Mouse (Mus musculus) frontal cortex, postnatal 10 days (tissue): ENCODE results near the gene Gm10719.
"Not testable (repeated sequence)": the region's sequence is repeated elsewhere in the genome, so short reads cannot be mapped to it uniquely, and the experiment has no call there.

ENCODE experiments used
- DNase-seq, 2 experiments: peaks; one replicate each; pipeline ENCODE4 v3.0.0; 2022; ENCODE audit warnings: low spot score in 2 of 2, mixed read lengths in 1 of 2

The Gm10719 gene

DNA sequence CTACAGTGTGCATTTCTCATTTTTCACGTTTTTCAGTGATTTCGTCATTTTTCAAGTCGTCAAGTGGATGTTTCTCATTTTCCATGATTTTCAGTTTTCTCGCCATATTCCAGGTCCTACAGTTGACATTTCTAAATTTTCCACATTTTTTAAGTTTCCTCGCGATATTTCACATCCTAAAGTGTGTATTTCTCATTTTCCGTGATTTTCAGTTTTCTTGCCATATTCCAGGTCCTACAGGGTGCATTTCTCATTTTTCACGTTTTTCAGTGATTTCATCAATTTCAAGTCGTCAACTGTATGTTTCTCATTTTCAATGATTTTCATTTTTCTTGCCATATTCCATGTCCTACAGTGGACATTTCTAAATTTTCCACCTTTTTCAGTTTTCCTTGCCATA, at the start of gene Gm10719:
TSS of gene Gm10719 (plus strand) at position 301 of the 400 bp plus-strand sequence.
- DNase-seq = not testable (repeated sequence)

DNA sequence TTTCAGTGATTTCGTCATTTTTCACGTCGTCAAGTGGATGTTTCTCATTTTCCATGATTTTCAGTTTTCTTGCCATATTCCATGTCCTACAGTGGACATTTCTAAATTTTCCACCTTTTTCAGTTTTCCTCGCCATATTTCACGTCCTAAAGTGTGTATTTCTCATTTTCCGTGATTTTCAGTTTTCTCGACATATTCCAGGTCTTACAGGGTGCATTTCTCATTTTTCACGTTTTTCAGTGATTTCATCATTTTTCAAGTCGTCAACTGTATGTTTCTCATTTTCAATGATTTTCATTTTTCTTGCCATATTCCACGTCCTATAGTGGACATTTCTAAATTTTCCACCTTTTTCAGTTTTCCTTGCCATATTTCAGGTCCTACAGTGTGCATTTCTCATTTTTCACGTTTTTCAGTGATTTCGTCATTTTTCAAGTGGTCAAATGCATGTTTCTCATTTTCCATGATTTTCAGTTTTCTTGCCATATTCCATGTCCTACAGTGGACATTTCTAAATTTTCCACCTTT, 16.7 kb upstream of the Gm10719 start, which contains the start of gene Gm10722:
TSS of gene Gm10722 (plus strand) at position 478 of the 528 bp plus-strand sequence.
- peak; percentile 10 to 18 for DNase-seq

DNA sequence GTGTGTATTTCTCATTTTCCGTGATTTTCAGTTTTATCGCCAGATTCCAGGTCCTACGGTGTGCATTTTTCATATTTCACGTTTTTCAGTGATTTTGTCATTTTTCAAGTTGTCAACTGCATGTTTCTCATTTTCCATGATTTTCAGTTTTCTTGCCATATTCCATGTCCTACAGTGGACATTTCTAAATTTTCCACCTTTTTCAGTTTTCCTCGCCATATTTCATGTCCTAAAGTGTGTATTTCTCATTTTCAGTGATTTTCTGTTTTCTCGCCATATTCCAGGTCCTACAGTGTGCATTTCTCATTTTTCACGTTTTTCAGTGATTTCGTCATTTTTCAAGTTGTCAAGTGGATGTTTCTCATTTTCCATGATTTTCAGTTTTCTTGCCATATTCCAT, 16.2 kb upstream of the Gm10719 start:
- peak in 1 of 2 experiments; percentile 36 for DNase-seq

DNA sequence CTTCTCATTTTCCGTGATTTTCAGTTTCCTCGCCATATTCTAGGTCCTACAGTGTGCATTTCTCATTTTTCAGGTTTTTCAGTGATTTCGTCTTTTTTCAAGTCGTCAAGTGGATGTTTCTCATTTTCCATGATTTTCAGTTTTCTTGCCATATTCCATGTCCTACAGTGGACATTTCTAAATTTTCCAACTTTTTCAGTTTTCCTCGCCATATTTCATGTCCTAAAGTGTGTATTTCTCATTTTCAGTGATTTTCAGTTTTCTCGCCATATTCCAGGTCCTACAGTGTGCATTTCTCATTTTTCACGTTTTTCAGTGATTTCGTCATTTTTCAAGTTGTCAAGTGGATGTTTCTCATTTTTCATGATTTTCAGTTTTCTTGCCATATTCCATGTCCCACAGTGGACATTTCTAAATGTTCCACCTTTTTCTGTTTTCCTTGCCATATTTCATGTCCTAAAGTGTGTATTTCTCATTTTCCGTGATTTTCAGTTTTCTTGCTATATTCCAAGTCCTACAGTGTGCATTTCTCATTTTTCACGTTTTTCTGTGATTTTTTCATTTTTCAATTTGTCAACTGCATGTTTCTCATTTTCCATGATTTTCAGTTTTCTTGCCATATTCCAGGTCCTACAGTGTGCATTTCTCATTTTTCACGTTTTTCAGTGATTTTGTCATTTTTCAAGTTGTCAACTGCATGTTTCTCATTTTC, 15.1 kb upstream of the Gm10719 start:
- DNase-seq = peak; percentile 90 to 100

DNA sequence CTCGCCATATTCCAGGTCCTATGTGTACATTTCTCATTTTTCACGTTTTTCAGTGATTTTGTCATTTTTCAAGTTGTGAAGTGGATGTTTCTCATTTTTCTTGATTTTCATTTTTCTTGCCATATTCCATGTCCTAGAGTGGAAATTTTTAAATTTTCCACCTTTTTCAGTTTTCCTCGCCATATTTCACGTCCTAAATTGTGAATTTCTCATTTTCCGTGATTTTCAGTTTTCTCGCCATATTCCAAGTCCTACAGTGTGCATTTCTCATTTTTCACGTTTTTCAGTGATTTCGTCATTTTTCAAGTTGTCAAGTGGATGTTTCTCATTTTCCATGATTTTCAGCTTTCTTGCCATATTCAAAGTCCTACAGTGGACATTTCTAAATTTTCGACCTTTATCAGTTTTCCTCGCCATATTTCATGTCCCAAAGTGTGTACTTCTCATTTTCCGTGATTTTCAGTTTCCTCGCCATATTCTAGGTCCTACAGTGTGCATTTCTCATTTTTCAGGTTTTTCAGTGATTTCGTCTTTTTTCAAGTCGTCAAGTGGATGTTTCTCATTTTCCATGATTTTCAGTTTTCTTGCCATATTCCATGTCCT, 14.3 kb upstream of the Gm10719 start, which contains the start of gene Gm11168:
TSS of gene Gm11168 (plus strand) at position 553 of the 603 bp plus-strand sequence.
- DNase-seq = not testable (repeated sequence)

DNA sequence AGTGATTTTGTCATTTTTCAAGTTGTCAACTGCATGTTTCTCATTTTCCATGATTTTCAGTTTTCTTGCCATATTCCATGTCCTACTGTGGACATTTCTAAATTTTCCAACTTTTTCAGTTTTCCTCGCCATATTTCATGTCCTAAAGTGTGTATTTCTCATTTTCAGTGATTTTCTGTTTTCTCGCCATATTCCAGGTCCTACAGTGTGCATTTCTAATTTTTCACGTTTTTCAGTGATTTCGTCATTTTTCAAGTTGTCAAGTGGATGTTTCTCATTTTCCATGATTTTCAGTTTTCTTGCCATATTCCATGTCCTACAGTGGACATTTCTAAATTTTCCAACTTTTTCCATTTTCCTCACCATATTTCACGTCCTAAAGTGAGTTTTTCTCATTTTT, 11.0 kb upstream of the Gm10719 start:
- DNase-seq = not testable (repeated sequence)

DNA sequence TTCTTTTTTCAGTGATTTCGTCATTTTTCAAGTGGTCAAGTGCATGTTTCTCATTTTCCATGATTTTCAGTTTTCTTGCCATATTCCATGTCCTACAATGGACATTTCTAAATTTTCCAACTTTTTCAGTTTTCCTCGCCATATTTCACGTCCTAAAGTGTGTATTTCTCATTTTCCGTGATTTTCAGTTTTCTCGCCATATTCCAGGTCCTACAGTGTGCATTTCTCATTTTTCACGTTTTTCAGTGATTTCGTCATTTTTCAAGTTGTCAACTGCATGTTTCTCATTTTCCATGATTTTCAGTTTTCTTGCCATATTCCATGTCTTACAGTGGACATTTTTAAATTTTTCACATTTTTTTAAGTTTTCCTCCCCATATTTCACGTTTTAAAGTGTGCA, 10.6 kb upstream of the Gm10719 start:
- DNase-seq = peak; percentile 89 to 99

DNA sequence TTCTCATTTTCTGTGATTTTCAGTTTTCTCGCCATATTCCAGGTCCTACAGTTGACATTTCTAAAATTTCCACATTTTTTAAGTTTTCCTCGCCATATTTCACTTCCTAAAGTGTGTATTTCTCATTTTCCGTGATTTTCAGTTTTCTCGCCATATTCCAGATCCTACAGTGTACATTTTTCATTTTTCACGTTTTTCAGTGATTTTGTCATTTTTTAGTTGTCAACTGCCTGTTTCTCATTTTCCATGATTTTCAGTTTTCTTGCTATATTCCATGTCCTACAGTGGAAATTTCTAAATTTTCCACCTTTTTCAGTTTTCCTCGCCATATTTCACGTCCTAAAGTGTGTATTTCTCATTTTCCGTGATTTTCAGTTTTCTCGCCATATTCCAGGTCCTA, 9.9 kb upstream of the Gm10719 start:
- DNase-seq = not testable (repeated sequence)

DNA sequence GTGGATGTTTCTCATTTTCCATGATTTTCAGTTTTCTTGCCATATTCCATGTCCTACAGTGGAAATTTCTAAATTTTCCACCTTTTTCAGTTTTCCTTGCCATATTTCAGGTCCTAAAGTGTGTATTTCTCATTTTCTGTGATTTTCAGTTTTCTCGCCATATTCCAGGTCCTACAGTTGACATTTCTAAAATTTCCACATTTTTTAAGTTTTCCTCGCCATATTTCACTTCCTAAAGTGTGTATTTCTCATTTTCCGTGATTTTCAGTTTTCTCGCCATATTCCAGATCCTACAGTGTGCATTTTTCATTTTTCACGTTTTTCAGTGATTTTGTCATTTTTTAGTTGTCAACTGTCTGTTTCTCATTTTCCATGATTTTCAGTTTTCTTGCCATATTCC, 7.9 kb upstream of the Gm10719 start:
- DNase-seq = not testable (repeated sequence)

DNA sequence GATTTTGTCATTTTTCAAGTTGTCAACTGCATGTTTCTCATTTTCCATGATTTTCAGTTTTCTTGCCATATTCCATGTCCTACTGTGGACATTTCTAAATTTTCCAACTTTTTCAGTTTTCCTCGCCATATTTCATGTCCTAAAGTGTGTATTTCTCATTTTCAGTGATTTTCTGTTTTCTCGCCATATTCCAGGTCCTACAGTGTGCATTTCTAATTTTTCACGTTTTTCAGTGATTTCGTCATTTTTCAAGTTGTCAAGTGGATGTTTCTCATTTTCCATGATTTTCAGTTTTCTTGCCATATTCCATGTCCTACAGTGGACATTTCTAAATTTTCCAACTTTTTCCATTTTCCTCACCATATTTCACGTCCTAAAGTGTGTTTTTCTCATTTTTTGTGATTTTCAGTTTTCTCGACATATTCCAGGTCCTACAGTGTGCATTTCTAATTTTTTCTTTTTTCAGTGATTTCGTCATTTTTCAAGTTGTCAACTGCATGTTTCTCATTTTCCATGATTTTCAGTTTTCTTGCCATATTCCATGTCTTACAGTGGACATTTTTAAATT, 5.1 kb upstream of the Gm10719 start:
- DNase-seq = not testable (repeated sequence)

DNA sequence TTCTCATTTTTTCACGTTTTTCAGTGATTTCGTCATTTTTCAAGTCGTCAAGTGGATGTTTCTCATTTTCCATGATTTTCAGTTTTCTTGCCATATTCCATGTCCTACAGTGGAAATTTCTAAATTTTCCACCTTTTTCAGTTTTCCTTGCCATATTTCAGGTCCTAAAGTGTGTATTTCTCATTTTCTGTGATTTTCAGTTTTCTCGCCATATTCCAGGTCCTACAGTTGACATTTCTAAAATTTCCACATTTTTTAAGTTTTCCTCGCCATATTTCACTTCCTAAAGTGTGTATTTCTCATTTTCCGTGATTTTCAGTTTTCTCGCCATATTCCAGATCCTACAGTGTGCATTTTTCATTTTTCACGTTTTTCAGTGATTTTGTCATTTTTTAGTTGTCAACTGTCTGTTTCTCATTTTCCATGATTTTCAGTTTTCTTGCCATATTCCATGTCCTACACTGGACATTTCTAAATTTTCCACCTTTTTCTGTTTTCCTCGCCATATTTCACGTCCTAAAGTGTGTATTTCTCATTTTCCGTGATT, 4.4 kb upstream of the Gm10719 start, which contains the start of gene Gm10721:
TSS of gene Gm10721 (plus strand) at position 408 of the 547 bp plus-strand sequence.
- not testable (repeated sequence) for DNase-seq

DNA sequence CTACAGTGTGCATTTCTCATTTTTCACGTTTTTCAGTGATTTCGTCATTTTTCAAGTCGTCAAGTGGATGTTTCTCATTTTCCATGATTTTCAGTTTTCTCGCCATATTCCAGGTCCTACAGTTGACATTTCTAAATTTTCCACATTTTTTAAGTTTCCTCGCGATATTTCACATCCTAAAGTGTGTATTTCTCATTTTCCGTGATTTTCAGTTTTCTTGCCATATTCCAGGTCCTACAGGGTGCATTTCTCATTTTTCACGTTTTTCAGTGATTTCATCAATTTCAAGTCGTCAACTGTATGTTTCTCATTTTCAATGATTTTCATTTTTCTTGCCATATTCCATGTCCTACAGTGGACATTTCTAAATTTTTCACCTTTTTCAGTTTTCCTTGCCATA, 1.9 kb upstream of the Gm10719 start, which contains the start of gene Gm10720:
TSS of gene Gm10720 (plus strand) at position 301 of the 400 bp plus-strand sequence.
- DNase-seq = not testable (repeated sequence)

DNA sequence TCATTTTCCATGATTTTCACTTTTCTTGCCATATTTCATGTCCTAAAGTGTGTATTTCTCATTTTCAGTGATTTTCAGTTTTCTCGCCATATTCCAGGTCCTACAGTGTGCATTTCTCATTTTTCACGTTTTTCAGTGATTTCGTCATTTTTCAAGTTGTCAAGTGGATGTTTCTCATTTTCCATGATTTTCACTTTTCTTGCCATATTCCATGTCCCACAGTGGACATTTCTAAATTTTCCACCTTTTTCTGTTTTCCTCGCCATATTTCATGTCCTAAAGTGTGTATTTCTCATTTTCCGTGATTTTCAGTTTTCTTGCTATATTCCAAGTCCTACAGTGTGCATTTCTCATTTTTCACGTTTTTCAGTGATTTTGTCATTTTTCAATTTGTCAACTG, 1.3 kb upstream of the Gm10719 start:
- DNase-seq = not testable (repeated sequence)

DNA sequence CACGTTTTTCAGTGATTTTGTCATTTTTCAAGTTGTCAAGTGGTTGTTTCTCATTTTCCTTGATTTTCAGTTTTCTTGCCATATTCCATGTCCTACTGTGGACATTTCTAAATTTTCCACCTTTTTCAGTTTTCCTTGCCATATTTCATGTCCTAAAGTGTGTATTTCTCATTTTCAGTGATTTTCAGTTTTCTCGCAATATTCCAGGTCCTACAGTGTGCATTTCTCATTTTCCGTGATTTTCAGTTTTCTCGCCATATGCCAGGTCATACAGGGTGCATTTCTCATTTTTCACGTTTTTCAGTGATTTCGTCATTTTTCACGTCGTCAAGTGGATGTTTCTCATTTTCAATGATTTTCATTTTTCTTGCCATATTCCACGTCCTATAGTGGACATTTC, 1.7 kb downstream of the Gm10719 start:
- peak in 1 of 2 experiments; percentile 87 for DNase-seq

DNA sequence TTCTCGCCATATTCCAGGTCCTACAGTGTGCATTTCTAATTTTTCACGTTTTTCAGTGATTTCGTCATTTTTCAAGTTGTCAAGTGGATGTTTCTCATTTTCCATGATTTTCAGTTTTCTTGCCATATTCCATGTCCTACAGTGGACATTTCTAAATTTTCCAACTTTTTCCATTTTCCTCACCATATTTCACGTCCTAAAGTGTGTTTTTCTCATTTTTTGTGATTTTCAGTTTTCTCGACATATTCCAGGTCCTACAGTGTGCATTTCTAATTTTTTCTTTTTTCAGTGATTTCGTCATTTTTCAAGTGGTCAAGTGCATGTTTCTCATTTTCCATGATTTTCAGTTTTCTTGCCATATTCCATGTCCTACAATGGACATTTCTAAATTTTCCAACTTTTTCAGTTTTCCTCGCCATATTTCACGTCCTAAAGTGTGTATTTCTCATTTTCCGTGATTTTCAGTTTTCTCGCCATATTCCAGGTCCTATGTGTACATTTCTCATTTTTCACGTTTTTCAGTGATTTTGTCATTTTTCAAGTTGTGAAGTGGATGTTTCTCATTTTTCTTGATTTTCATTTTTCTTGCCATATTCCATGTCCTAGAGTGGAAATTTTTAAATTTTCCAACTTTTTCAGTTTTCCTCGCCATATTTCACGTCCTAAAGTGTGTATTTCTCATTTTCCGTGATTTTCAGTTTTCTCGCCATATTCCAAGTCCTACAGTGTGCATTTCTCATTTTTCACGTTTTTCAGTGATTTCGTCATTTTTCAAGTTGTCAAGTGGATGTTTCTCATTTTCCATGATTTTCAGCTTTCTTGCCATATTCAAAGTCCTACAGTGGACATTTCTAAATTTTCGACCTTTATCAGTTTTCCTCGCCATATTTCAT, 2.9 kb downstream of the Gm10719 start:
- DNase-seq = peak; percentile 18 to 85

DNA sequence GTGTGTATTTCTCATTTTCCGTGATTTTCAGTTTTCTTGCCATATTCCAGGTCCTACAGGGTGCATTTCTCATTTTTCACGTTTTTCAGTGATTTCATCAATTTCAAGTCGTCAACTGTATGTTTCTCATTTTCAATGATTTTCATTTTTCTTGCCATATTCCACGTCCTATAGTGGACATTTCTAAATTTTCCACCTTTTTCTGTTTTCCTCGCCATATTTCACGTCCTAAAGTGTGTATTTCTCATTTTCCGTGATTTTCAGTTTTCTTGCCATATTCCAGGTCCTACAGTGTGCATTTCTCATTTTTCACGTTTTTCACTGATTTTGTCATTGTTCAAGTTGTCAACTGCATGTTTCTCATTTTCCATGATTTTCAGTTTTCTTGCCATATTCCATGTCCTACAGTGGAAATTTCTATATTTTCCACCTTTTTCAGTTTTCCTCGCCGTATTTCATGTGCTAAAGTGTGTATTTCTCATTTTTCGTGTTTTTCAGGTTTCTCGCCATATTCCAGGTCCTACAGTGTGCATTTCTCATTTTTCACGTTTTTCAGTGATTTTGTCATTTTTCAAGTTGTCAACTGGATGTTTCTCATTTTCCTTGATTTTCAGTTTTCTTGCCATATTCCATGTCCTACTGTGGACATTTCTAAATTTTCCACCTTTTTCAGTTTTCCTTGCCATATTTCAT, 5.3 kb downstream of the Gm10719 start:
- DNase-seq = peak; percentile 39 to 77

DNA sequence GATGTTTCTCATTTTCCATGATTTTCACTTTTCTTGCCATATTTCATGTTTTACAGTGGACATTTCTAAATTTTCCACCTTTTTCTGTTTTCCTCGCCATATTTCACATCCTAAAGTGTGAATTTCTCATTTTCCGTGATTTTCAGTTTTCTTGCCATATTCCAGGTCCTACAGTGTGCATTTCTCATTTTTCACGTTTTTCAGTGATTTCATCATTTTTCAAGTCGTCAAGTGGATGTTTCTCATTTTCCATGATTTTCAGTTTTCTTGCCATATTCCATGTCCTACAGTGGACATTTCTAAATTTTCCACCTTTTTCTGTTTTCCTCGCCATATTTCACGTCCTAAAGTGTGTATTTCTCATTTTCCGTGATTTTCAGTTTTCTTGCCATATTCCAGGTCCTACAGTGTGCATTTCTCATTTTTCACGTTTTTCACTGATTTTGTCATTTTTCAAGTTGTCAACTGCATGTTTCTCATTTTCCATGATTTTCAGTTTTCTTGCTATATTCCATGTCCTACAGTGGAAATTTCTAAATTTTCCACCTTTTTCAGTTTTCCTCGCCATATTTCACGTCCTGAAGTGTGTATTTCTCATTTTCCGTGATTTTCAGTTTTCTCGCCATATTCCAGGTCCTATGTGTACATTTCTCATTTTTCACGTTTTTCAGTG, 6.2 kb downstream of the Gm10719 start, which contains the start of gene Gm10718:
TSS of gene Gm10718 (plus strand) at position 236 of the 673 bp plus-strand sequence.
- peak in 1 of 2 experiments; percentile 66 for DNase-seq

DNA sequence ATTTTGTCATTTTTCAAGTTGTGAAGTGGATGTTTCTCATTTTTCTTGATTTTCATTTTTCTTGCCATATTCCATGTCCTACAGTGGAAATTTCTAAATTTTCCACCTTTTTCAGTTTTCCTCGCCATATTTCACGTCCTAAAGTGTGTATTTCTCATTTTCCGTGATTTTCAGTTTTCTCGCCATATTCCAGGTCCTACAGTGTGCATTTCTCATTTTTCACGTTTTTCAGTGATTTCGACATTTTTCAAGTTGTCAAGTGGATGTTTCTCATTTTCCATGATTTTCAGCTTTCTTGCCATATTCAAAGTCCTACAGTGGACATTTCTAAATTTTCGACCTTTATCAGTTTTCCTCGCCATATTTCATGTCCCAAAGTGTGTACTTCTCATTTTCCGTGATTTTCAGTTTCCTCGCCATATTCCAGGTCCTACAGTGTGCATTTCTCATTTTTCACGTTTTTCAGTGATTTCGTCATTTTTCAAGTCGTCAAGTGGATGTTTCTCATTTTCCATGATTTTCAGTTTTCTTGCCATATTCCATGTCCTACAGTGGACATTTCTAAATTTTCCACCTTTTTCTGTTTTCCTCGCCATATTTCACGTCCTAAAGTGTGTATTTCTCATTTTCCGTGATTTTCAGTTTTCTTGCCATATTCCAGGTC, 6.9 kb downstream of the Gm10719 start:
- DNase-seq = peak; percentile 64 to 100

DNA sequence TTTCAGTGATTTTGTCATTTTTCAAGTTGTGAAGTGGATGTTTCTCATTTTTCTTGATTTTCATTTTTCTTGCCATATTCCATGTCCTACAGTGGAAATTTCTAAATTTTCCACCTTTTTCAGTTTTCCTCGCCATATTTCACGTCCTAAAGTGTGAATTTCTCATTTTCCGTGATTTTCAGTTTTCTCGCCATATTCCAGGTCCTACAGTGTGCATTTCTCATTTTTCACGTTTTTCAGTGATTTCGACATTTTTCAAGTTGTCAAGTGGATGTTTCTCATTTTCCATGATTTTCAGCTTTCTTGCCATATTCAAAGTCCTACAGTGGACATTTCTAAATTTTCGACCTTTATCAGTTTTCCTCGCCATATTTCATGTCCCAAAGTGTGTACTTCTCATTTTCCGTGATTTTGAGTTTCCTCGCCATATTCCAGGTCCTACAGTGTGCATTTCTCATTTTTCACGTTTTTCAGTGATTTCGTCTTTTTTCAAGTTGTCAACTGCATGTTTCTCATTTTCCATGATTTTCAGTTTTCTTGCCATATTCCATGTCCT, 7.8 kb downstream of the Gm10719 start, which contains the start of gene Gm10717:
TSS of gene Gm10717 (plus strand) at position 506 of the 556 bp plus-strand sequence.
- peak; percentile 9 to 60 for DNase-seq
